Mouse (Mus musculus): ENCODE measurements around the gene Cdc37. TPM values are rescaled to one million over a fixed set of nuclear protein-coding genes. Genes with fewer than 3 reads are reported as not detected.

The Cdc37 gene
- total RNA-seq, 2 experiments from 2014 or later = 151 to 157 TPM

- intact Hi-C loops (cut with DNase I) = no loop called here
- peak; percentile 82 to 87 for DNase-seq
Observed at GRCm38 (mm10) chr9:21168161-21169123, 18.7 kb upstream of the Cdc37 start.

GRCm38 (mm10) chr9:21167140-21168097 is 17.6 kb upstream of the Cdc37 start:
- intact Hi-C loops (cut with DNase I) = no loop called here
- peak in 1 of 2 experiments; percentile 46 for DNase-seq

- intact Hi-C loops (cut with DNase I) = no loop called here
- DNase-seq = no peak
Observed at GRCm38 (mm10) chr9:21166516-21166915, 16.7 kb upstream of the Cdc37 start.

DNA sequence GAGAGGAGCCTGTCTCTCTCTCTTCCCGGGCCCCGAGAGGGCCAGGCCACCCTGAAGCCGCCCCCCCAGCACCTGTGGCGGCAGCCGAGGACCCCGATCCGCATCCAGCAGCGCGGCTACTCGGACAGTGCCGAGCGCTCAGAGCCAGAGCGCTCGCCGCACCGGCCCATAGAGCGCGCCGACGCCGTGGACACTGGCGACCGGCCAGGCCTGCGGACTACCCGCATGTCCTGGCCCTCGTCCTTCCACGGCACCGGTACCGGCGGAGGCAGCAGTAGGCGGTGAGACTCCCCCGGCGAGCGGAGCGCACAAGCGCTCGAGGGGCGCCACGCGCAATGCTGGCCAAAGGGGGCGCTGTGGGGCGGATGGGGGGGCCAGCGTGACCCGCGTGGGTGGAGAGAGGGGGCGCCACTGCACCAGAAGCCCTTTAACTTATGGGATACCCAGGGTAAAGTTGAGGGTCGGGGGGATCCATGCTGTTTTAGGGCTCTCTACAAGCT is 16.2 kb upstream of the Cdc37 start:
- peak; percentile 68 to 81 for DNase-seq
- intact Hi-C loops (cut with DNase I) = no loop called here

DNA sequence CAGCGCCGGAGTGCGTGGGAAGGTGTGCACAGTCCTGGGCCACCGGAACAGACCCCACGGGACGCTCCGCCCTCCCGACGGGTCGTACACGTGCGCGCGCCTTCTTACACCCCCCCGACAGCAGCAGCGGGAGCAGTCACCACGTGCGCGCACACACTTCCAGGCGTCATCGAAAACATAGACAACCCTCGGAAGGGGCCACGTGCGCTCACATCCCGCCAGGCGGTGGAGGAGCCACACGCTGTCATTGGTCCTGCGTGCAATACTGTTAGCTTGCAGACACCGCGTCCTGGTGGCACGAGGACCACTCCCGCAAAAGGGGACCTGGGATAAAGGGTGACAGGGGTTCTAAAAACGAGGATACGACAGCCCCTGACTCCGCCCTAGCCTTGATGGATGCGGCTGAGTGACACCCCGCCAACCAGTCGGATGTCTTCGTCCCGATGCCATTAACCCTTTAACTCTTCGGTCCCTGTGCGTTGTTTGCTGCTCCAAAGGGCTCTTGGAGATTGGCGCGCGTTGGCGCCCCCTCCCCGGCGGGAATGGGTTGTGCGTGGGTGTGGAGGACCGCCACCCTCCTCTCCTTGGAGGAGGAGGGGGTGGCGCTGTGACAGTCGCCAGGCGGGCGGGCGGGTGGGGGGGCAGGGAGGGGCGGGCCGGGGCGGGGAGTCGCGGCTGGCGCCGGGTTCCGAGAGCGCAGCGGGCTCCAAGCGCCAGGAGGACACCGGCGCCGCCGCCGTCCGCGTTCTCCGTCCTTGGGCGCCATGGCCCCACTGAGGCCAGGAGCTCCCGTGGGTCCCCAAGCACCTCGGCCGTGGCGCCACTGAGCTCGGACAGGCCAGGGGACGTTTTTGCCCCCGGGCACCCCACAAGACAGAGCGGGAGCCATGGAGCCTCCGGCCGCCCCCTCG is 15.5 kb upstream of the Cdc37 start, which contains the start of gene Pde4a:
Gene Pde4a, plus strand, starts transcription at position 674 of the 911 bp plus-strand sequence.
- DNase-seq = peak in 1 of 2 experiments; percentile 51
- intact Hi-C loops (cut with DNase I) = no loop called here

DNA sequence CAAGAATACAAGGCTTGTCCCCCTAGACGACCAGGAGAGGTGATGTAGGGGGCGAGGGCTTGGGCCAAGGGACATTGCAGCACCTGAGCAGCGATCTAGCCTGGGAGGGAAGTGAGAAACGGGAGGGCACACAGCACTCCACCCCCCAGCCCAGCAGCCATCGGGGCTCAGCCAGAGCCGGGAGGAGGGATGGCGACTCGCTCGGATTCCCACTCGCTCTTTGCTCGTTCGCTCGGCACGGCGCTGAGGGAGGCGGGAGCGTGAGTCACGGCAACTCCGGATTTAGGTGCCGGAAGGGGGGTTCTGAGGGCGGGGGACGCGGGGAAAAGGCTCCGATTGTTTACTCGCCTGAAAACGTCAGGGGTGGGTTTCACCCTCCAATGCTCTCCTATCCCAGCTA is 14.3 kb upstream of the Cdc37 start:
- intact Hi-C loops (cut with DNase I) = no loop called here
- DNase-seq = peak in 1 of 2 experiments; percentile 44

DNA sequence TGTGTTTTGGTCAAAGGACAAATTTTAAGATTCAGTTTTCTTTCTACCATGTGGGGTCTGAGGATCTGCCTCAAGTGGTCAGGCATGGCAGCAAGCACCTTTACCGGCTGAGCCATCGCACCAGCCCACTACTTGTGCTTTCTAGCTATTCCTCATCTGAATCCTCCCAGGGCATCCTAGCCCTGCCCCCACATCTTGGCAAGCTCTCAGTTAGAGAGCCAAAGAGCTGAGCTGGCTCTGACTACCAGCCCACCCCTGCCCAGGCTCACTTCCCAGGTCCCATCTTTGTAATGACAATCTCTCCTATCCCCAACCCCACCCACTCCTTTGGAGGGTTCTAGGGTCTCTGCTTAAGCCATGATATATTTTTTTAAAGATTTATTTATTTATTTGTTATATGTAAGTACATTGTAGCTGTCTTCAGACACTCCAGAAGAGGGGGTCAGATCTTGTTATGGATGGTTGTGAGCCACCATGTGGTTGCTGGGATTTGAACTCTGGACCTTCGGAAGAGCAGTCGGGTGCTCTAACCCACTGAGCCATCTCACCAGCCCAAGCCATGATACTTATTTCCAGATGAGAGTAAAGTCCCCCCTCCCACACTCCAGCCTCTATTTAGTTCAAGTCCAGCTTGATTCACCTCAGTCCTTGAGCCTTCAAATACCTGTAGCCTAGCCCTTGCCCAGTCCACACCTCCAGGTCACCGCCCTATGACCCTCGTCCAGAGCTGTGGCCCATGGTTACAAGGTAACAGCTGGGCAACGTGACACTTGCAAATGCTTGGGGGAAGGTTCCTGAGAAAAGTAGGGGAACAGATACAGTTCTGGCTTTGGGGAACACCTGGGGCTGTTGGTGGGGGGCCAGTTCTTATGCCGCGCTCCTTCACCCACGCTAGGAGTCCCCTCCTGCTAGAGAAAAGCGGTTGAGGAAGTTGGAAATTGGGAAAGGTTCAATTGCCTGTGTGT is 13.6 kb upstream of the Cdc37 start:
- DNase-seq = no peak
- intact Hi-C loops (cut with DNase I) = no loop called here

DNA sequence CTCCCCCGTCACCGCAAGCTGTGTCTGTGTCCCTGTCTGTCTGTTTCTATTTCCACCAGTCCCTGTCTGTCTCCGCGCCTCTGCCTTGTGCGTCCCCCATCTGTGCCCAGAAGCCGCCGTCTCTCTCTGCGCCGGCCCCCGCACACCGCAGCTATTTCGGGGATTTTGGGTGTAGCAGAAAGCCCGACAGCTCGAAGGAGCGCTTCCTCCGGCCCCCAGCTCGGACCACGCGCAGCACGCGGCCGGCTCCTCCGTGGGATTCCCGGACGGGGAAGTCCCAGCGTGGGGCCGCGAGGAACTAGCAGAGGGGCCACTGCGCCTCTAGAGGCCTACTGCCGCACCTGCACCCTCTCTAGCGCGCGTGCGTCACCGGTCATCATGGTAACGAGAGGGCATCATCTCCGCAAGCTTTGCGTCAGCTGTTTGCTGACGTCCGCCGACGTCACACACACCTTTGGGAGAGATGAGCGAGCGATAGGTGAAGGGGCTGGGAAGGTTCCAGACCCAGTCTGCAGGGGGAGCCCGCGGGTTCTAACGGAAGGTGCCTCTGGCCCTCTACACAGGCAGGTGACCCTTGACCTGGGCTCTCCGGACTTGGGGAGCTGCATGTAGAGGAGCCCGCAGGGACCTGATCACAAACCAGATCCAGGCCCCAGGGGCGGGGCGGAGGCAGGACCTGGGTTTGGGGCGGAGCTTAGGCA is 11.6 kb upstream of the Cdc37 start:
- DNase-seq = peak; percentile 82 to 91
- intact Hi-C loops (cut with DNase I) = no loop called here

DNA sequence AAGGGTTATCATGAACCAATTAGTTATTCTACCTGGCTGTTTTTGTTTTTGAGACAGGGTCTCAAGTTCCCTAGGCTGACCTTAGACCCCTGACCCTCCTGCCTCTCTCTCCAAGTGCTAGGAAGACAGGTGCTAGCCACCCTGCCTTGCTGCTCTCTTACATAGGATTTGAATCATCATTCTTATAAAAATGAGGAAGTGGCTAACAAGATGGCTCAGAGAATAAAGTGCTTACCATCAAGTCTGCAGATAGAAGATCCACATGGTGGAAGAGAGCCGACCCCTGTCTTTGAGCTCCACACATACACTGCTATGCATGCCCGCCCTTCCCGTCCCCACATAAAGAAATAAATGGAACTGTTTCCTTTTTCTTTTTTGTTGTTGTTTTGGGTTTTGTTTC is 5.0 kb upstream of the Cdc37 start:
- intact Hi-C loops (cut with DNase I) = loop anchor here (5.0 kb wide), 1 partner anchor 58 kb away; no protein-coding TSS in a partner anchor
- DNase-seq = no peak

DNA sequence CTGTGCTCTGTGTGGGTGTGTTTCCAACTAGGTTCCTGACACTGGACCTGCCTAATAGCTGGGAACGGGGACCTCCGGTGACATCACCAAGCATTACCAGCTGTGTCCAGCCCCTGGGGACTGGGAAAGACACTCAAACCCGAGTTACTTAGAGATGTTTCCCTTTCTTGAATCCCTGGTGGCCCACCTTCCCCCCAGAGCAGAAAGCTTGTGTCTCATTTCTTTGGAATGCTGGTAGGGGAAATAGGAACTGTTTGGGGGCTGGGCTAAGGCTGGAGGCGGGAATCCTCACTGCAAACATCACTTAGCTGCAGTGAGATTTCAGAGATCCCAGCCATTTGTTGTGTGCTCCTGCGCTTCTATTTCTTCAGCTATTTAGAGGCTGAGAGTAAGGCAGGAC is 4.1 kb upstream of the Cdc37 start:
- intact Hi-C loops (cut with DNase I) = loop anchor here (5.0 kb wide), 1 partner anchor 58 kb away; no protein-coding TSS in a partner anchor
- peak in 1 of 2 experiments; percentile 31 for DNase-seq

GRCm38 (mm10) chr9:21153331-21153730 is 3.5 kb upstream of the Cdc37 start:
- intact Hi-C loops (cut with DNase I) = loop anchor here (5.0 kb wide), 1 partner anchor 59 kb away; no protein-coding TSS in a partner anchor
- DNase-seq = no peak

- DNase-seq = peak; percentile 53 to 62
- intact Hi-C loops (cut with DNase I) = loop anchor here (5.0 kb wide), 1 partner anchor 60 kb away; no protein-coding TSS in a partner anchor
Observed at GRCm38 (mm10) chr9:21152715-21153114, 2.9 kb upstream of the Cdc37 start.

- no peak for DNase-seq
- intact Hi-C loops (cut with DNase I) = no loop called here
Observed at GRCm38 (mm10) chr9:21149077-21149653, 617 bp downstream of the Cdc37 start.

DNA sequence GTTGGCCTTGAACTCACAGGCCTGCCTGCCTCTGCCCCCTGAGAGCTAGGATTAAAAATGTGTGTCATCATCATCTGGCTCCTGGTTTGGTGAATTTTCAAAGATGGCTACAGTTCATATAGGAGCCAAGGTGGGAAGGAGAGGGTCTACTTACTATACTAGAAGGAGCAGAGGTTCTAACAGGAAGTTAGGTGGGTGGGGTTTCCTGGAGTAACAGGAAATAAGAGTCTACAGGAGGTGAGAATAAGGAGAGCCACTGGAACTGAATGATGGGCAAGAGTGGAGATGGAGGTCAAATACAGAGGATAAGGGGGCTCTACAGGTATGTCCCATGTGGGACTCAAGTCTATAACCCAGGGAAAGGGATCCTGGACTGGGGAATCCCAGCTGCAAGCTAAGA is 1.4 kb downstream of the Cdc37 start:
- no peak for DNase-seq
- intact Hi-C loops (cut with DNase I) = no loop called here

GRCm38 (mm10) chr9:21146722-21147121 is 3.1 kb downstream of the Cdc37 start:
- peak; percentile 34 to 56 for DNase-seq
- intact Hi-C loops (cut with DNase I) = no loop called here

- intact Hi-C loops (cut with DNase I) = no loop called here
- peak; percentile 39 to 50 for DNase-seq
Observed at GRCm38 (mm10) chr9:21145431-21145830, 4.4 kb downstream of the Cdc37 start.

DNA sequence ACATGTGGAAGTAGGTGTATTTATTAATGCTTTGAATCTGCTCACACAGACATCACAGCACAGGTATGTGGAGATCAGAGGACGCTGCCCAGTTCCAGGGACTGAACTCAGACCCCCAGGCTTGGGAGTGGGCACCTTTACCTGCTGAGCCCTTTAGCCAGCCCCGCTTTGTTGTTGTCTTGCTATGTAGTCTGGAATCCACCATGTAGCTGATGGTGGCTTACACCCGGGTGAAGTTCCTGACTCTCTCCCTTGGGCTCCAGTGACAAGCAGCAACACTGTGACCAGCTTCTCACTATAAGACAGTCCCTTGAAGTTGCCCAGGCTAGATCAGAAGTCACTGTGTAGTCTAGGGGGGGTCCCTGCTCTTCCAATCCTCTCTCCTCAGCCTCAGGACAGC is 5.4 kb downstream of the Cdc37 start:
- no peak for DNase-seq
- intact Hi-C loops (cut with DNase I) = no loop called here
